Mouse (Mus musculus): ENCODE data around the gene Zfp870. TPM values are rescaled to one million over a fixed set of nuclear protein-coding genes. Genes with fewer than 3 reads are reported as not detected.
A peak's percentile ranks its signal among the peaks of the same experiment; 100 is the strongest.

Gene Zfp870
- 1 to 10 TPM; 7.9 to 9.2 TPM for total RNA-seq (2021)

DNA sequence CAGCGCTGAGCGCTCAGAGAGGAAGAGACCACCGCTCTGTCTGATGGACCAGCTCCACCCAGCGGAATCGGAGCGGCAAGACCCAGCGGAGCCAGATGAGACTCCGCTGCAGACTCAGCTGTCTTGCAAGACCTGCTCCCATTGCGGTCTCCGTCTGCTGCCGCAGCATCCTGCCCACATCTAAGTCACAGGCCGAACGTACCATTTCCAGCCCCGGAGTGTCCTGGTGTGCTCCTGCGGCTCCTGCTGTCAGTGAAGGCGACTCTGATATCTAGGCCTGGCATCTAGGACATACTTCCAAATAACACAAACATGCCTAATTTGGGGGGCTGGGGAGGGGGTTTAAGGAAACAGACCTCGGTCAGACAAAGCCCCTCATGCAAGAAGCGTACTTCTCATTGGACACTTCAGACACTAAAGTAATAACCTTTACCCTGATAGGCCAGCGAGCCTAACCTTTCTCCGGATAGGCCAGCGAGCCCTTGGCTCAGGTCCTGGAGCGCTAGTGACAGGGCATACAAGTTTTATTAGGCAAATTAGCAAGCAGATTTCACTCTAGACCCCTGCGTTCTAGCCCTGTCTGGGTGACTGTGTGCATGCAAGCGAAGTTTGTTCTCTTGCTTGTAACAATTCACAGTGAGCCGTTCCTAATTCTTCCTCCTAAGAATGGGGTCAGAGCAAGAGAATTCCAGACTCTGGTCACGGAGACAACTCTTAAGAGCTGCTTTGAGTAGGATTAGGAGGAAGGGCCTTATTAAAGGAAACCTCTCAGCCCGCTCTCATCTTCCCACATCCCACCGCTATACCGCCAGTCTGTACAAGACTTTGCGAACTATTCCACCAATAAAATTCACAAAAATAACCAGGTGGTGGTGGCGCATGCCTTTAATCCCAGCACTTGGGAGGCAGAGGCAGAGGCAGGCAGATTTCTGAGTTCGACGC, at the start of gene Zfp870:
Gene Zfp870 (minus strand): TSS at position 404 of the 942 bp plus-strand sequence.
- intact Hi-C loops (cut with DNase I) = loop anchor here (5.0 kb wide), 1 partner anchor 61 kb away; no protein-coding TSS in a partner anchor
- DNase-seq (ENCODE audit: low spot score in 2 of 2) = peak; percentile 91 to 96

DNA sequence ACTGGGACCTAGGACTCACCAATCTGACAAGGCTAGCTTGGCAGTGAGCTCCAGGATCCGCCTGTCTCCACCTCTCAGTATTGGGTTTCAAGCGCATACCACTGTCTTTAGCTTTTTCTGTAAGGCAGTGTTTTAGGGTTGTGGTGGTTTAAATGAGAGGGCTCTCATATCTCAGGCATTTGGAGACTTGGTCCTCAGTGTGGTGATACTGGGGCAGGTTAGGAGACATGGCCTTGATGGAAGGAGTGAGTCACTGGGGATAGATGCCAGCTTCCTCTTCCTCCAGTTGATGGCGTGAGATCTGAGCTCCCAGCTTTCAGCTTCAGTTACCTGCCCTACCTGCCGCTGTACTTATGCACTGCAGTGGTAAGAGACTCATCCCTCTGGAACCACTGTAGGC, 48.4 kb upstream of the Zfp870 start:
- intact Hi-C loops (cut with DNase I) = loop anchor here (5.0 kb wide), 1 partner anchor 303 kb away; no protein-coding TSS in a partner anchor
- no peak for DNase-seq (ENCODE audit: low spot score in 2 of 2)

DNA sequence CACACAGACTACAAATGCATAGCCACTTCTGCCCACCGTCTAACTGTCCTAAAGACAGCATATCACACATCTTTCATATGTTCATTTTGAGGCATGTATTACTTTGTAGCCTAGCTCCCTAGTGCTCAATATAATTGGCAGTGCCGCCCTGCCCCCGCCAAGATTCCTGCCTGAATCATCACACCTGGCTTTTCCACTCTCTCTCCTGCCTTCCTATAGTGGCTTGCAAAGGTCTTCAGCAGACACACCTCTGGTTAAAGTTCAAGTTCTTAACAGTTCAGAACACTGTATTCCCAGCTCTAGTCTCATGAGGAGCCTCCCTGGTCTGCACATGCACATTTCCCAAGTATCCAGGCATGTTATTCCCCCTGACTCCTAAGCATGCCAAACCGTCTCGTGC, 36.4 kb upstream of the Zfp870 start:
- DNase-seq (ENCODE audit: low spot score in 2 of 2) = no peak
- intact Hi-C loops (cut with DNase I) = no loop called here

DNA sequence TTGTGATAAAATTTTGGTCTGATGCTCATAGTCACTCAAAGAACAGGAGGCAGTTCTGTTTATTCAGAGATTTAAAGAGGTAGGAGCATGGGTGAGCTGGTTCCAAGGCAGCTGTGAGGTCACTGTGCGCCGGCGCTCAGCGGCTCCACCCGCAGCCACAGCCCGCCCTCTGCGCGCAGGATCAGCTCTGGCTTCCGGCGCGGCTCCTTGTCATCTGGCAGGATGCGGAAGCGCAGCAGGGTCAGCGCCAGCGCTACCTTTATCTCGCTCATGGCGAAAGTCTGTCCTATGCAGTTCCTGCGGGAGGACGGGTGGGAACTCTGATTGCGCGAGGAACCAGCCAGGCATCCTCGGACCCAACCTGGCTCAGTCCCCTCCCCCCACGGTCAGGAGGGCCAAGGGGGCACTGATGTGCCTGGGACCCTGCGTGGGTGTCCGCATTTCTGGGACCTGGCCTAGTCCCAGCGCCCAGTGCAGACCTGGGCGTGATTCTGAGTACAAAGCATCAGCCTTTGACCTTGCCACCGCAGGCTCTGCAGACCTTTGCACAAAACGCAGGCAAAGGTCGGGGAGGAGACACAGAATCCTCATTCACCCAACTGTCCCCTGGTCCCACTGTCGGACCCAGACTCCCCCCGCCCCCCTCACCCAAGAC, 33.3 kb upstream of the Zfp870 start:
- peak; percentile 65 to 72 for DNase-seq (ENCODE audit: low spot score in 2 of 2)
- intact Hi-C loops (cut with DNase I) = no loop called here

DNA sequence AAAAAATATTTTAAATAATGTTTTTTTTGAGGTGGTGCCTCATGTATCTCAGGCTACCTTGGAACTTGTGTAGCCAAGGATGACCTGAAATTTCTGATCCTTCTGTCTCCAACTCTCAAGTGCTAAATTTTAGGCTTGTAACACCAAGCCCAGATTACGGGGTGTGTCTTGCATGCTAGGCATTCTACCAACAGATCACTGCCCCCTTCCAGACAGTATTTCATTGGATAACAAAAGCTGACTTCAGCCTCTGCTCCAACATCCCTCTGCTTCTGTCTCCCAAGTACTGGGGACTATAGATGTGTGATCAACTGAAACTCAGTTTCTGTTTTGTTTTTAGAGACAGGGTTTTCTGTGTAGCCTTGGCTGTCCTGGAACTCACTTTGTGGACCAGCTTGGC, 32.2 kb upstream of the Zfp870 start:
- DNase-seq (ENCODE audit: low spot score in 2 of 2) = no peak
- intact Hi-C loops (cut with DNase I) = no loop called here

DNA sequence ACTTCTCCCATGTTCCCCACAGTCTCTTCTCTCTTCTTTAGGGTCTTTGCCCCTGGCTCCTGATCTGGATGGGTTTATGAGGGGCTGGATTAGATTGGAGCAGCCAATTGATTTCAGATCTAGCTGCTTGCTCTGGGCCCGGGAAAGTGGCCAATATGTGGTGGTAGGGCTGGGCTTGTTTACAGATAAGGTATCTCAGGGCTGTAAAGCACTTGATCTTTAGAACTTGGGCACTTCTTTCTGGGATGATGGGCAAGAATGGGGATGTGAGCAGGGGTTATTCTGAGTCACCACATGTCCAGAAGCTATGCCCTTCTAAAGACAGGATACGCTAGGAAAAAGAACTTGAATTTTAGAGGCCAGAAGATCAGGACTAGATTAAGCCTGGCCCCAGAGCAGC, 27.7 kb upstream of the Zfp870 start:
- DNase-seq (ENCODE audit: low spot score in 2 of 2) = no peak
- intact Hi-C loops (cut with DNase I) = no loop called here

DNA sequence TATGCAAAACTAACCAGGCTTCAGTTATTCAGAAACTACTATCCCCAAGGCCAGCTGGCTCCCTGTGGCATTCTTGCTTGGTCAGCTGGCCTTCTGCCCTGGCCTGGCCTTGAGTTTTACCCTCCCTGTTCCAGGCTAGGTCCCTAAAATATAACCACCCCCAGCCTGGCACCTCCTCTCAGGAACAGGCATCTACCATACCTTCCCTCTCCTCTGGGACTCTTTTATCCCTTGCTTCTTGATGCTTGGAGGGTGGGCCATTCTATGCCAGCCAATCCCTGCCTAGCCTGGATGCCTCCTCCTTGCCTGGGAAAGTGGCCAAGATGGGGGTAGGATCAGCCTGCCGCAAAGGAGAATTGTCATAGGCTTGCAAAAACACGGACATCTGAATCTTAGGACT, 25.7 kb upstream of the Zfp870 start, which contains the start of gene Cyp4f14:
Gene Cyp4f14 (minus strand): TSS at position 212 of the 400 bp plus-strand sequence.
- intact Hi-C loops (cut with DNase I) = no loop called here
- peak in 1 of 2 experiments; percentile 20 for DNase-seq (ENCODE audit: low spot score in 2 of 2)

DNA sequence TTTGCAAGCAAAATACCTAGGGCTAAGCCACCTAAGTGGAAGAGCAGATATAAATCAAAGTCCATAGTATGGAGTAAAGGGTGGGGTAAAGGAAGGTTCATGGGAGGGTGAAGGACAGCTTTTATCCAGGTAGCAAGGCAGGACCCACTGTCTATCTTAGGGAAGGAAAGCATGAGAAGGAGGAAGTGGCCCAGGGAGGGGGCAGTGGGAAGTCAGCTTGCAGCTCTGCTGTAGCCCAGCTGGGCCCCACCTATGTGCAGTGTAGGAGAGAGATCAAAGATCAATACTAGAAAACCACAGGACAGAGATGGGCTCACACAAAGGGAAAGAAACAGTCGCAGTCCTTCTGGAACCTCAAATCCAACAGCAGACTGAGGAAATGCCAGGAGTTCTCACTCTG, 24.6 kb upstream of the Zfp870 start:
- intact Hi-C loops (cut with DNase I) = no loop called here
- no peak for DNase-seq (ENCODE audit: low spot score in 2 of 2)

DNA sequence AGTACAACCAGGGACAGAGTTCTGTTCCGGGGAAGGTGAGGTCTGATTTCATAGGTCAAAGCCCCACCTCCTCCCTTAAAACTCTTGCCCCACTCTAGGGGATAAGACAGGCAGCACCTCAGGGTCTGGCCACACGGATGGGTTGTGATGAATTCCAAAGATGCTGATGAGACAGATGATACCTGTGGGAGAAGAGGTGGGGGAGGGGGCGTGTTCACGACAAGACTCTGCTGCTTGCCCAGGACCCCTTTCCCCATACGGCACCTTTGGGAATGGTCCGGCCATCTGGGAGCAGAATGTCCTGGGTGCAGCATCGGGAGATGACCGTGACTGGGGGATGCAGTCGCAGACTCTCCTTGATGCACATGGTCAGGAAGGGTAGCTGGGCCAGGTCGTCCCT, 14.7 kb upstream of the Zfp870 start:
- DNase-seq (ENCODE audit: low spot score in 2 of 2) = no peak
- intact Hi-C loops (cut with DNase I) = loop anchor here (5.0 kb wide), 1 partner anchor 46 kb away; no protein-coding TSS in a partner anchor

DNA sequence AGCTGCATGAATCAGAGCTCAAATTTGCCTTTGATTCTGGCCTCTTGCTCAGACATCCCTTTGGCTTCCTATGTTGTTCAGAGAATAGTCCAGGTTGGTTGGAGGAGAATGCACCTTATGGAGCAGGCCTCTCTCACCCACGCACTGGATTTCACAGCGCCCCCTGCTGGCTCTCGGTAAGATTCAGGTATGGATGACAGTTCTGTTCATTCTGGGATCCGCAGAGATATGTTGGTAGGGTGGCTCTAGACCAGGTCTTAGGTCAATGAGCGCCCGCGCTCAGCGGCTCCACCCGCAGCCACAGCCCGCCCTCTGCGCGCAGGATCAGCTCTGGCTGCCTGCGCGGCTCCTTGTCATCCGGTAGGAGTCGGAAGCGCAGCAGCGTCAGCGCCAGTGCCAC, 13.8 kb upstream of the Zfp870 start:
- peak in 1 of 2 experiments; percentile 17 for DNase-seq (ENCODE audit: low spot score in 2 of 2)
- intact Hi-C loops (cut with DNase I) = loop anchor here (5.0 kb wide), 1 partner anchor 47 kb away; no protein-coding TSS in a partner anchor

DNA sequence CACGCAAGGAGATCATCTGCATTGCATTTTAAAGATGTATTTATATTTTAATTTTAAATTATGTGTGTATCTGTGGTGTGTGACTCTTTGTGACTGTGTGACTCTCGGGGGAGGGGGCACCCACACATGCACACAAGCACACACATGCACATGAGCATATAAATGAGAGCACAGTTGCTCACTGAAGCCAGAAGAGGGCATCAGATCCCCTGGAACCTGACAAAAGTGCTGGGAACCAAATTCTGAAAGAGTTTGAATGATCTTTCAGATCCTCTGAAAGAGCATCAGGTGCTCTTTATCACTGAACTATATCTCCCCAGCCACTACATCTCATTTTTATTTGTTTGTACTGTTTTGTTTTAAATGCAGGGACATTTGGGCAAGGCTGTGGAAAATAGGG, 13.0 kb upstream of the Zfp870 start:
- intact Hi-C loops (cut with DNase I) = no loop called here
- DNase-seq (ENCODE audit: low spot score in 2 of 2) = no peak

DNA sequence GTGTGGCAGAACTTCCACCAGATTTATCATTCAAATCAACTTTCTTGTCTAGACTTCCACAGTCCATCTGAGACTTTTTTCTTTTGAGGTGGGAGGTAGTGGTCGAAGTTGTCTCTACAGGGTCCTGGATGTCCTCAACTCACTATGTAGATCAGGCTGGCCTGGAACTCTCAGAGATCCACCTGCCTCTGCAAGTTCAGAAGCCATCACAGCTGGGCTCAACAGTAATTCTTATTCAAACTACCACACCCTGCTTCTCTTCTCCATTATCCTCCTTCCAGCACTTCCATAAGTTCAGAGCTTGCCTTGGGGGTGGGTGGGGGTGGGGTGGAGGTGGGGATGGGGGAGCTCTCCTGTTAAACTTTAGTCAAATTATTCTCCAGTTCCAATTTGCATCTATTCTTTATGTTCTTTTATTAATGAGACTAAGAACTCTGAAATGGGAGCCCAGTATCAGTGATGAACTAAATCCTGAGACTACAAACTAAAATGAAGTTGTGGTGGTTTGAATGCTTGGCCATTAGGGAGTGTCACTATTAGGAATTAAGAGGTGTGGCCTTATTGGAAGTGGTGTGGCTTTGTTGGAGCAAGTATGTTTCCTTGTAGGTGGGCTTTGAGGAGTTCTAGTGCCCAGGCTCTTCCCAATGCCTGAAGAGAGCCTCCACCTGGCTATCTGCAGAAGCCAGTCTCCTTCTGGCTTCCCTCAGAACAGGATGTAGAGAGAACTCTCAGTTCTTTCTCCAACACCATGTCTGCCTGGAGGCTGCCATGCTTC, 10.5 kb upstream of the Zfp870 start:
- intact Hi-C loops (cut with DNase I) = no loop called here
- DNase-seq (ENCODE audit: low spot score in 2 of 2) = no peak

DNA sequence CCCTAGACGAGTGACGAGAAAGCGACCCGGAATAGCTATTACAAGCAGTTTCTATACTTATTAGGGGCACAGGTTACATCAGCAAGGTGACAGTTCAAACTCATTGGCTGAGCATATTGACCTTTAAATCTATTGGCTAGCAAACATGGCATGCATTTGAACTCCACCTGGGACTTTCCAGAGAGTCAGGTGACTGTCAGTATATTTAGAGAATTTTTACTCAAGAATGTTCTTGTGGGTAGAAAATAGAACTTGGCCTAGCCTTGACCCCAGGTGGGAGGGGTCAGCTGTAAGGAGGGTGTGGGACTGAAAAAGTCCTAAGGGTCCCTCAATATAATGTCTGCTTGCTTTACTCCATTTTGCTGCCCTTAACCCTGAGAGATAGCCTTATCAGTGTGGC, 4.0 kb upstream of the Zfp870 start:
- intact Hi-C loops (cut with DNase I) = no loop called here
- DNase-seq (ENCODE audit: low spot score in 2 of 2) = no peak

DNA sequence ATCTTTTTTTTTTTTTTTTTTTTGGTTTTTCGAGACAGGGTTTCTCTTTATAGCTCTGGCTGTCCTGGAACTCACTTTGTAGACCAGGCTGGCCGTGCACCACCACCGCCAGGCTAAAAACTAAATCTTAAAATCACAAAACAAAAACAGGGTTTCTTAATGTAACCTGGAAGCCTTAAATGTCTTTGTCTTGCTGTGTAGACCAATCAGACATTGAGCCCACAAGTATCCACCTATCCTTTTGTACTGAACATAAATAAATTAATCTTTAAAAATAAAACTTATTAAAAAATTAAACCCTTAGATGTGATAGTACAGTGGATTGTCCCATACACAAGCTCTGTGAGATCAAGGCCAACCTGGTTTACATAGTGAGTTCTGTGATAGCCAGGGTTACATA, 2.5 kb upstream of the Zfp870 start:
- DNase-seq (ENCODE audit: low spot score in 2 of 2) = no peak
- intact Hi-C loops (cut with DNase I) = loop anchor here (5.0 kb wide), 1 partner anchor 58 kb away; no protein-coding TSS in a partner anchor

DNA sequence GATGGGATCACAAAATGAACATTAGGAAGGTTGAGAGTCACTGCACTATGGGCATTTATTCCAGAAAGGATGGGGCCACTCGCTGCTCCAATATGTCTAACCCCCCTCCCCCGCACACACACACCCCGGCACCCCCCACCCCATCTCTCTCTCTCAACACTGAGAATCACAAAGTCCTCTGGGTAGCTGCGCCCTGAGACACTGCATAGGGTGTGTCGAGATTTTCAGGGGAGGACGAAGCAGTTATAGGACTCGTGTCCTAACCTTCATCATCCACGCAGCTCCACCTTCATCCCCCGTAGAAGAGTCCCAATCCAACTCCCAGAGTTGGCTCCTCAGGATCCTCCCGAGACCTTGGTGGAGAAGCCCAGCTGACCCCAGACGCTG, 597 bp downstream of the Zfp870 start:
- intact Hi-C loops (cut with DNase I) = loop anchor here (5.0 kb wide), 1 partner anchor 61 kb away; no protein-coding TSS in a partner anchor
- no peak for DNase-seq (ENCODE audit: low spot score in 2 of 2)

DNA sequence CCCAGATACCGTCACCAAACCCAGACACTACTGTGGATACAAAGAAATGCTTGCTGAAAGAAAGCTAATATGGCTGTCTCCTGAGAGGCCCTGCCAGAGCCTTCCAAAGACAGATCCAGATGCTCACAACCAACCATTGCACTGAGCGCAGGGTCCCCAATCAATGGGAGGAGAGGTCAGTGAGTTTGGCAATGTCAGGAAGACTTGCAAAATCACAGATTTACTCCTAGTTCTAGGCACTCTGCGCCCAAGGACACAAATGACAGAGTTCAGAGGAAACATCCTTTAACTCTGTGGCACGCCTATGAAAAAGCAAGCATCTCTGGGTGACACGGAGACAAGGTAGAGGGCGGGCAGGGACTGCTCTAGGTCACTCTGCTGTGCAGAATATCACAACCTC, 1.8 kb downstream of the Zfp870 start:
- DNase-seq (ENCODE audit: low spot score in 2 of 2) = no peak
- intact Hi-C loops (cut with DNase I) = loop anchor here (5.0 kb wide), 1 partner anchor 63 kb away; no protein-coding TSS in a partner anchor

DNA sequence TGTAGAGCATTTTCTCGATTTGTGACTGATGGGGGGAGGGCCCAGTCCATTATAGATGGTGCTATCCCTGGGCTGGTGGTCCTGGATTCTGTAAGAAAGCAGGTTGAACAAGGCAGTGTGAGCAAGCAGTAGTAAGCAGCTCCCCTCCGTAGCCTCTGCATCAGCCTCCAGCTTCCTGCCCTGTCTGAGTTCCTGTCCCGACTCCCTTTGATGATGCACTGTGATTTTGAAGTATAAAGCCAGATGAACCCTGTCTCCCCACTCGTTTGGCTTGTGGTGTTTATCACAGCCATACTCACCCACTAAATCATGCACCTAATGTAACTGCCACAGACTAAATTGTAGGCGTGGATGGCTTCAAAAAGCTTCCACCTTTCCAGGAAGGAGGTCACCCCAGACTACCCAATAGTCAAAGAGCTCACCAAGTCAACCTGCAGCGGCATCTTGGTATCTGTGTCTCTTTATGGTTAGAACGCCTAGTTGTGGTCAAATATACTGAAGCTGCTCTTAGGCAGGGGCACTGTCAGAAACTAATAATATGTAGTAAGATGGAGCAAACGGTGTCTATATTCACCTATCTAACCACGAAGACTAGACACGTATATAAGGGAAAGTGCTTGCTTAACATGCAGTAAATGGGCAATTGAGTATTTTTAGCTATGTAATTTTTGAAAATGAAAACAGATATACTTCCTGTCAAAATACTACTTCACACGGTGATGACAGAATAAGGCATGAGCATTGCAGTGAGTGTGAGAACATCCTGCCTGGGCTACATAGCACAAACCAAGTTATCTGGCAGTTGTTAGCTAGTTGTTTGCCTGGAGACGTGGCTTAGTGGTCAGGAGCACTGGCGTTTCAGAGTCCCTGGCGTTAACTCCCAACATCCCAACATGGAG, 10.9 kb downstream of the Zfp870 start:
- intact Hi-C loops (cut with DNase I) = no loop called here
- no peak for DNase-seq (ENCODE audit: low spot score in 2 of 2)

DNA sequence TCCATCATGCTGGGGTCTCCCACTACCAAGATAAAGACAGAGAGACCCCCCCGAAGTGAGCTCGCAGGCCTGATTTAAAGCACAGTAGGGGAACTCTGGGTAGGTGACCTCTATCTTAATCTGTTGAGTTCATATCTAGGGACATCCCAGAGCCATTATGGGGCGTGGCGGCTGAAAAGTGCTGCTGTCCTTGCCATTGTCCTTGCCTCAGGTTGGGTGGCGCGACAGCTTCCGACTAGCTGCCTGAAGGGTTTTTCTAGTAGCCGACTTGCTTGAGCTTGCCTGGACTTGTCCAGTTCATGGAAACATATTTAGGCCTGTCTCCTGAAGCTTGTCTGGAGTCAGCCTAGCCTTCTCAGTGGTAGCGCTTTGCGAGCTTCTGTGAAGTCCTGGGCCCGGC, 12.7 kb downstream of the Zfp870 start:
- DNase-seq (ENCODE audit: low spot score in 2 of 2) = no peak
- intact Hi-C loops (cut with DNase I) = no loop called here

All from left cerebral cortex, postnatal 25 days (tissue).